Mouse (Mus musculus) heart, postnatal 4 days (tissue): ENCODE results near the gene Cwf19l2. TPM values are rescaled to one million over a fixed set of nuclear protein-coding genes. Genes with fewer than 3 reads are reported as not detected.
"Not testable (repeated sequence)": the region's sequence is repeated elsewhere in the genome, so short reads cannot be mapped to it uniquely, and the experiment has no call there.

Experiments
- DNase-seq: peaks from one replicate; pipeline ENCODE4 v3.0.0; 2021
- total RNA-seq, 2 experiments: library from RNA; stranded (reverse); gene quantifications; 2 replicates each; pipeline ENCODE4 v1.2.3; 2021

The Cwf19l2 gene
- total RNA-seq, result 10 to 100 TPM; 15.2 to 16.5 TPM

DNA sequence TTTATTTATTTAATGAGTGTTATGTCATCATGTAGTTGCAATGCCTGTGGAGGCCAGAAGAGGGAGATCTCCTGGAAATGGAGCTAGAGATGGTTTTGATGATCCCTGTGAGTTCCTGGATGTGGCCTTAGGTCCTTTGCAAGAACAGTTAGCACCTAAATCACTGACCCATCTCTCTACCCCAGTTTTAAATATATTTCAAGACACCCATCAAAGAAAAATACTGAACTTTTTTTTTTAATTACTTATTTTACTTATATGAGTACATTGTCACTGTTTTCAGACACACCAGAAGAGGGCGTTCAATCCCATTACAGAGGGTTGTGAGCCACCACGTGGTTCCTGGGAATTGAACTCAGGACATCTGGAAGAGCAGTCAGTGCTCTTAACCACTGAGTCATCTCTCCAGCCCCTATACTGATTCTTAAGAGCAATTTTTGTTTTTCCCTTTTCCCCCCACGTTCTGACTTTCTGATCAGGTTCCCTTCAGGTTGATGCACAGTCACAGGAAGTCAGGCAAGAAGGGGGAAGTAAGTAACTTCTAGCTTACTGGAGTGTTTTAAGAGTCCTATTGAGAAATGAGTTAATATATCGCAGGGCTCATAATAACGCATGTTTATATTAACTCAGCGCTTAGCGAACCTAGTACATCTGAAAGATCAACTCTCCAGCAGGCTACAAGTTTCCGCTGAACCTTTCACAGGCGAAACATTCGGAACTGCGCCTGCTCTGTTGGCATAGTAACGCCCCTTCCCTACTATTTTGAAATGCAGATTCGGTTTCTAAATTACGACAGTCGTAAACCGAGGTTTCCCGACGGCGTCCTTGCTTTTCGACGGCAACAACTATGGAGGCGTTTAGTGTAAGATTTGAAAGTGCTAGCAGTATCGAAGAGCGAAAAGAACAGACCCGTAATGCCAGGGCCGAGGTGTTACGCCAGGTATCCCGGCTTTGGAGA, at the start of gene Cwf19l2:
TSS of gene Cwf19l2 (plus strand) at position 342 of the 958 bp plus-strand sequence.
- peak; percentile 79 for DNase-seq

- DNase-seq, result not testable (repeated sequence)
Measured at GRCm38 (mm10) chr9:3376323-3376722, 27.1 kb upstream of the Cwf19l2 start.

- no peak for DNase-seq
Measured at GRCm38 (mm10) chr9:3404372-3404771, 980 bp downstream of the Cwf19l2 start.

DNA sequence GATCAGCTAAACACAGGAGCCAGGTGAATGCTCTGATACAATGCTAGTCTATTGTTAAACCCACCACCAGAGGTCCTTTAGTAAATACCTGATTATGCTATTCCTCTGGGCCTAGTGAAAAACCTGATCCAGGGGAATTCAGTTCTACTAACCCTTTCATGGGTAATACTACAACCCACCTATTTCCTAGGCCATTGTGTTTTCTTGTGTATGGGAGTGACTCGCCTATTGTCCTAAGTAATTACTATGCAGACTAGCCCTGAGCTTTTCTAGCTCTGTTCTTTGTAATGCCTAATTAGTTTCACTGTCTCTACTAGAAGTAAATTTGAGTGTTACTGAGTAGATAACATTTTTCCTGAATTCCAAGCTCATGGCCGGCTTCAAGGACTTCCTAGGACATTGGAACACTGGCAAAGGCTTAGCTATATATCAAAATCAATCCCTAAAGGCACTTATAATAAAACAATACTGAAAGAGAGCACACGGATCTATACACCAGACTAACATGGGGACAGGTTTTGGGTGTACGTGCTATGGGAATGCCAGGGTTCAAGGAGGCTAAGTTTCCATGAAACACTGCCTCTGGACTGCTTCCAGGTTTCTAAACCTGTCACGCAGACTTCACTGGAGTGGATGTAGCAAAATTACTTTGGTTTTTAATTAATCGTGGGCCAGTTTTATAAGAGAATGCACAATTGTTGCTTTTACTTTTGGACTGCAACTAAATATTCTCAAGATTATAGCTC, 36.3 kb downstream of the Cwf19l2 start:
- not testable (repeated sequence) for DNase-seq

DNA sequence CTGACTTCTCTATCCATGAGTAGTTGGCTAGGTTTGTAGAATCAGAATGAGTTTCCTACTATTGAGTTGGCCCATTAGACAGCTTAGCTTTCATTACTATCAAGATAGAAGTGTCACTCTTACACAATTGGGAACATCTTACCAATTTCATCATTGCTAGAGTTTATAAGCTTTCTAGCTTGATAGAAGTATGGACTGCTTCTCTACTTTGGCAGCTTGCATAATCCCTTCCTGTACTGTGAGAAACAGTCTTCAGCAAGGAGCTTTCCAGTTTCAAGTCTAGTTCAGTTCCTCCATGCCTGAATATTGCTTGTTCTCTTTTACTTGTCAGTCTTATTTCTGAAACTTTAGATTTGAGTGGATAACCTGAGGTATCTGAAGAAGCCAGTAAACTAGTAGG, 68.5 kb downstream of the Cwf19l2 start:
- DNase-seq, result no peak

GRCm38 (mm10) chr9:3518645-3519044, 115.3 kb downstream of the Cwf19l2 start:
- DNase-seq, result no peak

DNA sequence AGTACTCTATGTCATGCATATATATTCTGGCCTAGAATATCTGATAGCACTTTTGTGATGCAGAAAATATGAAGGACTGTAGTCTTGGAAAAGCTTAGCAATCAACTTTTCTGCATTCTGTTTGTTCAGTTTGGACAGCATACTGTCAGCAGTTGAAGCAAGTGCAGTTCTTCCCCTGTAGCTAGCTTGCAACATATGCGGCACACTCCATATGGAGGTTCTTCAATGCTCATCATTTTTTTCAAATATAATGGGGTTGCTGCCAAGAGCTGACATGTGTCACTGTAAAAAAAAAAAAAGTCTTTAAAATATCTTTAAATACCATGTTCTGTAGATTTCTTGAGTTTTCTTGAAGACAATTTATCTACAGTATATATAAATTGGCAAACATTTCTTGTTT, 115.8 kb downstream of the Cwf19l2 start:
- DNase-seq, result no peak

DNA sequence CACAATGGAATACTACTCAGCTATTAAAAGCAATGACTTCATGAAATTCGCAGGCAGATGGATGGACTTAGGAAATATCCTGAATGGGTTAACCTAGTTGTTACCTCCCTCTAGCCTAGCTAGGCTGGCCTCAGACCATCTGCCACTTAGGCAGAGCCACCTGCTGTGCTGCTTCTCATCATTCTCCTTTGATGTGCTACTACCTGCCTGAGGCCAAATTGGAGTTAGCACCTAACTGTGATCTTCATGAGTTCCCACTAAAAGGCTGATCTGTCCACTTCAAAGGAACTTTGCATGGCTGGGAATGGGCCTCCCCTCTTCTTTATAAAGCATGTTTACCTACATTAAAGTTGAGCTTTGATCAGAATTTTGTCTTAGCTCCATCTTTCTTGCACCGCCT, 117.6 kb downstream of the Cwf19l2 start:
- DNase-seq, result no peak

Other genes starting within 250 kb of the Cwf19l2 start
- 10 to 100 TPM; 16.2 to 18.0 TPM for gene Alkbh8, start 68.5 kb upstream of the Cwf19l2 start, total RNA-seq
- 1 to 10 TPM; 6.3 to 8.5 TPM for gene Gucy1a2, start 129.2 kb downstream of the Cwf19l2 start, total RNA-seq